Mouse (Mus musculus) CH12F3 (cell line): ENCODE measurements around the gene Pced1b.

Source experiments
- in situ Hi-C: fragments of 300-500 bp; cut with MboI; formaldehyde crosslinking; loops from 2 replicates; pipeline ENCODE4 v1.14.3; 2020; ENCODE audit warnings: low sequenced_read_pairs

The Pced1b gene

GRCm38 (mm10) chr15:97255800-97256199 is 8.9 kb downstream of the Pced1b start:
- in situ Hi-C loops = no loop called here

DNA sequence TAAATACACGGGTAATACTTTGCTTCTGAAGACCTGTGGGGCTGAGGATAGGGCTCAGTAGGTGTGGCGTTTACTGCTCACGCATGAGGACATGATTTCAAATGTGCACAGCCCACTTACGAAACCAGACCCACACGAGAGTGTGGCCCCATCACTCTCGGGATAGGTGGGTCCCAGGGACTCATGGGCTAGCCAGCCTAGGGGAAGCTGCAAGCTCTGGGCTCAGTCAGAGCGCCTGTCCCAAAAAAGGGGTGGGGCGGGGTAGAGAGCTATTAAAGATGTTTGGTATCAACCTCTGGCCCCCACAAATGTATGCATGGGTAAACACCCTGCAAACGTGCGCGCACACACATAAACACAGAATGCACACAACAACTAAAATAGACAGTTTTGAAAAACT is 9.5 kb downstream of the Pced1b start:
- in situ Hi-C loops = no loop called here

- in situ Hi-C loops = no loop called here
Observed at GRCm38 (mm10) chr15:97257206-97257775, 10.4 kb downstream of the Pced1b start.

- in situ Hi-C loops = no loop called here
Observed at GRCm38 (mm10) chr15:97258483-97259230, 11.8 kb downstream of the Pced1b start.

- in situ Hi-C loops = no loop called here
Observed at GRCm38 (mm10) chr15:97259300-97259699, 12.4 kb downstream of the Pced1b start.

- in situ Hi-C loops = no loop called here
Observed at GRCm38 (mm10) chr15:97259968-97260597, 13.2 kb downstream of the Pced1b start.

DNA sequence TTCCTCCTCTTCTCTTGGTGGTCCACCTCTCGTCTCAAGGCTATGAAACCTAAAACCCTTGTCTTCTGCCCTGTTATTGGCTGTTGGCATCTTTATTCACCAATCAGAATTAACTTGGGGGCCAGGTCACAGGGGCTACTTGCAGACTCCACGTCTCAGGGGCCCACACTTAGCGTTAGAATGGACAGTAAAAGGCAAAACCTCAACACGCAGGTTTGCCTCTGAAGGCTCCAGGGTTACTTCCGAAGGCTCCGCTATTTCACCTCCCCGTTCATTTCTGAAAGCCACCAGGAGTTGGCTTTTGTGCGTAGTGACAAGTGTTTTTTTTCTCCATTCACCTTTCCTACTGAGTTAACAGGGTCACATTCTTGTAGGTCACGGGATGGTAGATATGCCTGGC is 15.3 kb downstream of the Pced1b start:
- in situ Hi-C loops = no loop called here

DNA sequence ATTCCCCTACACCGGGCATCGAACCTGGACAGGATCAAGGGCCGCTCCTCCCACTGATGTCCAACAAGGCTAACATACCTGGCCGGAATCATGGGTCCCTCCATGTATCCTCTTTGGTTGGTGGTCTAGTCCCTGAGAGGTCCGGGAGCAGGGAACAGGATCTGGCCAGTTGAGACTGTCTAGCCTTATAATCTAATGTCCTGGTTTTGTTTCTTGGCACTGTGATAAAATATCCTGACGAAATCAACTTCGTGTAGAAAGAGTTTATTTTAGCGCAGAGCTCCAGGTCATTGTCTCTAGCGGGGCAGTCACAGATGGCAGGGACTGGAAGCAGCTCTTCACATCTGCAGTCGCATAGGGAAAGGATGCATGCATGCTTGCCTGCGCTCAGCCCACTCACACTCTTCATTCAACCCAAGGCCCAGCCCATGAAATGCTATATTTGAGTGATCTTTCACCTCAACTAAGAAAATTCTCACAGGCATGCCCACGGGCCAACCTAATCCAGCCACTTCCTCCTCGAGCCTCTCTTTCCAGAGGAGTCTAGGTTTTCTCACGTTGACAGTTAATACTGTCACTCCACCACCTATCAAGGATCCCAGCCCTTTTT is 19.4 kb downstream of the Pced1b start:
- in situ Hi-C loops = no loop called here

- in situ Hi-C loops = no loop called here
Observed at GRCm38 (mm10) chr15:97267094-97267695, 20.3 kb downstream of the Pced1b start.

DNA sequence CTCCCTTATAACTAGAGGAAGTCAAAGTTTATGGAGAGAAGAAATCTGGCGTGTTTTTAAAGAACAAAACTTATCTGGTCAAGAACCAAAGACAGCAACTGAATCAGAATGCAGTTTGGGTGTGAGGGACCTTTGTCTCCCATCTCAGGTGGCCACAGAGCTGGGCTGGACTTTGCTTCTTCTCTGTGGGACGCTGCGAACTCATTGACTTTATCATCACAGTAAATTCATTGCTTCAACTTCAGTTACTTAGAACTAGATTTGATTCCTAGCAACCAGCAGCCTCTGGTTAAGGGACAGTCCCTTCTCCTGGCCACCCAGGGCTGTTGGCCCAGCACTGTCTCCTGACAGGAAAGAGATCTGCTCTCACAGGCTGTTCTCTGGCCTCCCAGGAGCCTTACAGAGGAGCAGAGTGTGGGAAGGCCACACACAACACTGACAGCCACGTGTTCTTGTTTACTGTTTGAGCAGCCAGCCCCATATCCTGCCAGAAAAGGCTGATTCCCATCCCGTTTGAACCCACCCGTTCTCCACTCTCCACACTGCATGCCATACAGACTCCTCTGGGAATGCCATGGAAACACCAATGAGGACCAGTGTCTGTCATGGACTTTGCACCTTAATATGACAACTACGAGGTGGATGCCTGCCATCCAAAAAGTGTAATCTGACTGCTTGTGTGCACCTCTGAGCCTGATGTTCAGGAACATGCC is 25.2 kb downstream of the Pced1b start:
- in situ Hi-C loops = no loop called here

DNA sequence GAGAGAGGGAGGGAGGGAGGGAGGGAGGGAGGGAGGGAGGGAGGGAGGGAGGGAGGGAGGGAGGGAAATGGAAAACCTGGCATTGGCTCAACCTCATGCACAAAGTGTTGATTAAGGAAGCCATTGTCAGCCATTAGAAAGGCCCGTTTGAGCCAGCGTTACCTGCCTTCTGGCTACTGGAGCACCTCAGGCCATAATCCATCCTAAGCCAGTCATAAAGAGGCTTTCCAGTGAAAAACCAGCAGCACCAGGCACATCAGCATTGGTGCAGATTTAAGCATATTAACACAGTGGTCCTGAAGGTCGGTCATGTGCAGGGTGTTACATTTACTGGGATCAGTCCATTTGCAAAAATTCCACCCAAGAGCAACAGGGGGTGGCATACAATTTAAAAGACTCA is 25.9 kb downstream of the Pced1b start:
- in situ Hi-C loops = no loop called here

GRCm38 (mm10) chr15:97275626-97276395 is 28.9 kb downstream of the Pced1b start:
- in situ Hi-C loops = no loop called here

- in situ Hi-C loops = no loop called here
Observed at GRCm38 (mm10) chr15:97276660-97277153, 29.8 kb downstream of the Pced1b start.

DNA sequence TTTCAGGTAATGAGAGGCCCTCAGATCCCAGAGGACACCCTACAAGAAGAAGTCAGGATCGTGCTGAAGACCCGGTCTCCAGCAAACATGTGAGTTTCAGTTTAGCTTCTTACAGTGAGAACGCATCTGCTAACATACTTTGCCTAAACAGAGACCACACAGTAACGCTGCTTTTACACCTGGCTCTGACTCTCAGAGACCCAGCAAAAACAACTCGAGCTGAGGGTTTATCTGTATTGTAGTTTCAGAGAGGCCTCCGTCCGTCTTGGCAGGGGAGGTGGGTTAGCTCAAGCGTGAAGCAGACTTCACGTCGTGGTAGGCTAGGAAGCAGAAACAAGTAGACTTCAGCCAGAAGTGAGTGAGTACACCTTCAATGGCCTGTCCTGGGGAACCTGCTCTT is 30.4 kb downstream of the Pced1b start:
- in situ Hi-C loops = no loop called here

DNA sequence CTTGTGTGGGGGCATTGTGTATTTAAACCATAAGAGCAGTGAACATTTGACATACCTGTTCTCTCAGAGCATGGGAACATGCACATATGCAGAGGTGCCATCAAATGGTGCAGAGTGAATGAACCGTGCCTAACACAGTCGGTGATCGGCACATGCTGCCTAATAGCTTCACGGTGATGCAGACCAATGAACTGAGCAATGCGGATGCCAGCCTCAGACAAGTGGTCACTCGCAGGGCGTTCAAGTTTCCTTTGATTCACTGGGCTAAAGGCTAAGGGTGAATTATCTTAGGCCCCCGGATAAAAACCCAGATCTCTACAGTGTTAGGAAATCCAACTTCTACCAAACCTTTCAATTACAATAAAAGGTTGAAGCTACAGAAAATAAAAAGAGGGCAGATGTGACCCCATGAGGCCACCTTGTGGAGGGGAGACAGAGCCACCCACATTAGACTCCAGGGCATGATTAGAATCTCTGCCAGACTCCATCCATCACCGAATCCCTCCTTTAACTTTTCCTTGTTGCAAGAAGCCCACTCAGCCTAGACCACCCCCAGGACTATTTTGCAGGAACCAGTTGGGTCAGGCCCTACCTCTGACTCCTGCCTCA is 31.5 kb downstream of the Pced1b start:
- in situ Hi-C loops = no loop called here

GRCm38 (mm10) chr15:97280131-97280530 is 33.2 kb downstream of the Pced1b start:
- in situ Hi-C loops = no loop called here

GRCm38 (mm10) chr15:97280776-97281175 is 33.9 kb downstream of the Pced1b start:
- in situ Hi-C loops = no loop called here

GRCm38 (mm10) chr15:97281712-97282571 is 35.0 kb downstream of the Pced1b start:
- in situ Hi-C loops = no loop called here

- in situ Hi-C loops = no loop called here
Observed at GRCm38 (mm10) chr15:97282572-97282881, 35.6 kb downstream of the Pced1b start.
